Mouse (Mus musculus) neutrophil, adult 65 days (primary cell): ENCODE data around the gene Dot1l. TPM values are rescaled to one million over a fixed set of nuclear protein-coding genes. Genes with fewer than 3 reads are reported as not detected.

Experiments used
- total RNA-seq: library from RNA; stranded (reverse); gene quantifications from 2 replicates; pipeline ENCODE4 v1.2.4, GENCODE M21; 2023

Dot1l gene
- total RNA-seq: 21.3 and 32.2 TPM in 2 replicates

DNA sequence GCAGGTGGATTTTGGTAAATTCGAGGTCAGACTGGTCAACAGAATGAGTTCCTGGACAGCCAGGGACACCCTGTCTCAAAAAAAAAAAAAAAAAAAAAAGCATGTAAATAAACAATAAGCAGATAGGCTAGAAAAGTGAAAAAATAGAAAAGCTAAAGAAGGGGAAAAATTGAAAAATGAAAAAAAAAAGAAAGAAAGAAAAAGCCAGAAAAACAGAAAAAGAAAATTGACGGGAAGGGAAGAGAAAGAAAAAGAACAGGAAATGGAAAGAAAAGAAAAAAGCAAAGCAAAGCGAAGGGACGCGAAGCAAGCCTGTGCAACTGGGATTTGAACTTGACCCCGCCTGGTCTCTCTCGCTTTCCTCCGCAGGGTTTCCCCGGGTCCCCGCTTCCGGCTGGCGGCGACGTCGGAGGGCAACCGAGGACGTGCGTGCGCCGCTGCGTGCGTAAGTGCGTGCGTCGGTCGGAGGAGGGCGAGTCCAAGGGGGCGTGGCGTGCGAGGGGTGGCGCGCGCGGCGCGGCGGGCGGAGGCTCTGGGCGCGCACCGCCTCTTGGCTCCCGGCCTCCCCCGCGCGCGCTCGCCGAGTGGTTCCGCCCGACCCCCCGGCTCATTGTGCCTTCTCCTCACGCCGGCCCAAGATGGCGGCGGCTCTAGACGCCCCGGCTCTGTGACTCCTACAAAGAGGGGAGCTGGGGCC lies at the start of gene Dot1l:
Gene Dot1l, plus strand, starts transcription at position 613 of the 697 bp plus-strand sequence.

DNA sequence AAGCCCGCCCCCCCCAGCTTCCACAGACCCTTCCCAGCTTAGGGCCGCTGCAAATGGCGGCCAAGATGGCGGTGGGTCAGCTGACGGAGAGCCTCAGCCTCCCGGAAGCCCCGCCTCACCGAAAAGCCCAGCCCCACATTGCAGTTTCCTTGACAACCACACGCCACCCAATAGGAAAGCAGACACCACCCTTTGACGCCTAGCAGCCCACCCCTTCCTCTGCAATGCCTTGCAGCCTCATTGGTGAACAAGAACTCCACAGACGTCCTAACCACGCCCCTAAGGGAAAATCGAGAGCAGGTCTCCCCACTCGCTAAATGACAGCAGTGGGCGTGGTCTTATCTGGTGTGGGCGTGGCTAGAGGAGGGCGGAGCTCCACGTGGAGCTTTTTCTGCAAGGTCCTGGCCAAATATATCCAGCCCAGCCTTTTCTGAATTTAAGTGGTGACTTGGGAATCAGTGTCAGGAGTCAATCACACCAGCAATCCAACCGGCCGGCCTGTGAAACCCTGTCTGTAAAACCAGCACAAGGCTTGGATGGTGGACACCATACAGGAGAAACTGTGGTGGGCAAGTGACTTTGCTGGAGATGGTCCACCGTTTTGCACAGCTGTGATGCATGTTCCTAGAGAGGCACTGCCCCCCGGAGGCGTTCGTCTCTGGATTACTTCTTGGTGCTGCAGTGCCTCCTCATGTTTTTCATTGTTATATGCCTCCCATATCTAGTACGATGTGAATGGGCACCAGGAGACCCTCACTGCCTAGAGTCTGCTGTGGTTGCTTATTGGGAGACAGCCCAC lies 12.6 kb upstream of the Dot1l start, which contains the start of gene Ap3d1:
Gene Ap3d1, minus strand, starts transcription at position 85 of the 799 bp plus-strand sequence.

GRCm38 (mm10) chr10:80798150-80799006 lies 43.4 kb downstream of the Dot1l start, which contains the start of the genes Sf3a2 and Plekhj1:
Sf3a2 (plus strand) TSS chr10:80798198.
Plekhj1 (minus strand) TSS chr10:80798626.

GRCm38 (mm10) chr10:80804916-80805315 lies 49.9 kb downstream of the Dot1l start, which contains the start of gene Amh:
Amh (plus strand) TSS chr10:80805243.

GRCm38 (mm10) chr10:80813366-80813765 lies 58.4 kb downstream of the Dot1l start, which contains the start of gene Jsrp1:
Jsrp1 (minus strand) TSS chr10:80813498.

DNA sequence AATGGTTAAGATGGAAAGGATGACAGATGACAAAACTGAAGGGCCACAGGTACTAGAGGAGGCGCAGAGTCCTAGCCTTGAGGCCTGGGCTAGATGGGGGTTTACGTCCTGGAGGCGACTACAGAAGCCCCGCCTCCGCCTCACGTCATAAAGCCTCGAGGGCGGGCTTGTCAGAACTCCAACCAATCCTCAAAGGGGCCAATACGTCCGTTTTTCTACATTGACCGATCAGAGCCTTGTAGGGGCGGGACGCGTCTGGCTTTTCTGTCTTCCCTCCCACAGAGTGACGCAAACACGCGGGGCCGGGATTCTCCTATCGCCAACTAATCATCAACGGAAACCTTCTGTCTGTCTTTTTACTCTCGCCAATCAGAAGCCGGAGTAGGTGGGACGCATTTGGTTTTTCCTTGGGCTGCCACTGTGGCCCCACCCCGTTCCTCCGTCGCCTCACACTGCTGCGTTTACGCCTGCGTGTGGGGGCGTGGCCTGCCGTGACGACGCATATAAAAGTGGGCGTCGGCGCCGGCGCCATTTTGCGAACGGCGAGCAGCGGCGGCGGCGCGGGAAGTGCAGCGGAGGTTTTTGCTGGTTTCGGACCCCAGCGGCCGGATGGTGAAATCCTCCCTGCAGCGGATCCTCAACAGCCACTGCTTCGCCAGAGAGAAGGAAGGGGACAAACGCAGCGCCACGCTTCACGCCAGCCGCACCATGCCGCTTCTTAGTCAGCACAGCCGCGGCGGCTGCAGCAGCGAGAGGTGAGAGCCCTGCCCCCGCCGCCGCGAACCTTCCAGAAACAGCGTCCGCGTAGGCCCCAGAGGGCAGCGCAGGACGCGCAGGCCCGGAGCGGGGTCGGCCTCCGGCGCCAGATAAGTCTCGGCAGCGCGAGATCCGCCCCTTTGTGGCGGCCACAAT lies 71.4 kb downstream of the Dot1l start, which contains the start of gene Oaz1:
Gene Oaz1, plus strand, starts transcription at position 506 of the 912 bp plus-strand sequence.

DNA sequence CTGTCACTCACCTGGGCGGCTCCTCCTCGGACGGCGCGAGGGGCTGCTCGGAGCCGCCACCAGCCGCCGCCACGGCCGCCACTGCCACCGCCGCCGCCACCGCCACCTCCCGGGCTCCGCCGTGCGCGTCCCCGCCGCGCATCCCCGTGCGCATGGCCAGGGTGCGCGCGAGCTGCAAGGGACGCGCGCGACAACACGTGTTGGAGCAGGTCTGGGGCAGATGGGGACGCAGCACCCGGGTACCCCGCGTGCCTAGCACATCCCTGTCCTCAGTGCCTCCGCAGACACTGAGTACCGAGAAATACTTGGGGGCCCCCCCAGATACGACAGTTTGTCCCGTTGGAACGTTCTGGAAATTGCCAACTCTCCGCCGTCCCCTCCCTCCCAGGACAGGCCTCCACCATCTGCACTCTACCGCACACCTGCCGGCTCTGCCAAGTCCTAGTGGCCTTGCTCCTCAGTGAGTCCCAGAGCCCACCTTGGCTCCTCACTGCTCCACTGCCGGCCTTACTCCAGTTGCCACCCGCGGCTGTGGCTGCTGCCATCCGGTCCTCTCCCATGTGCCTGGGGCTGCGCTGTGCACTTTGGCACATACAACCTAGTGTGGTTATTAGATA lies 89.0 kb downstream of the Dot1l start, which contains the start of gene Lingo3:
Gene Lingo3, minus strand, starts transcription at position 109 of the 617 bp plus-strand sequence.

Other genes starting within 250 kb of the Dot1l start
- gene Atp8b3, start 216.1 kb upstream of the Dot1l start, total RNA-seq: not detected in 2 replicates
- gene Rexo1, start 193.6 kb upstream of the Dot1l start, total RNA-seq: 87.8 and 112 TPM in 2 replicates
- 5.7 and 7.0 TPM in 2 replicates for gene Klf16, start 177.9 kb upstream of the Dot1l start, total RNA-seq
- gene Abhd17a, start 164.9 kb upstream of the Dot1l start, total RNA-seq: 34.9 and 41.1 TPM in 2 replicates
- gene Scamp4, start 152.3 kb upstream of the Dot1l start, total RNA-seq: 6.9 and 8.2 TPM in 2 replicates
- 0.98 and 2.0 TPM in 2 replicates for gene Adat3, start 152.3 kb upstream of the Dot1l start, total RNA-seq
- gene Gm49322, start 149.2 kb upstream of the Dot1l start, total RNA-seq: 0.77 and 0.98 TPM in 2 replicates
- 101 and 129 TPM in 2 replicates for gene Csnk1g2, start 132.4 kb upstream of the Dot1l start, total RNA-seq
- 12.4 and 15.2 TPM in 2 replicates for gene Btbd2, start 98.1 kb upstream of the Dot1l start, total RNA-seq
- gene Mknk2, start 77.1 kb upstream of the Dot1l start, total RNA-seq: 181 and 193 TPM in 2 replicates
- 140 and 155 TPM in 2 replicates for gene Mob3a, start 53.2 kb upstream of the Dot1l start, total RNA-seq
- 8.4 and 14.1 TPM in 2 replicates for gene Izumo4, start 53.0 kb upstream of the Dot1l start, total RNA-seq
- gene Ap3d1, start 12.9 kb upstream of the Dot1l start, total RNA-seq: 99.7 and 123 TPM in 2 replicates
- gene Sf3a2, start 43.0 kb downstream of the Dot1l start, total RNA-seq: 39.7 and 47.3 TPM in 2 replicates
- gene Plekhj1, start 43.4 kb downstream of the Dot1l start, total RNA-seq: 62.9 and 84.6 TPM in 2 replicates
- gene Amh, start 50.0 kb downstream of the Dot1l start, total RNA-seq: 0.77 and 1.2 TPM in 2 replicates
- not detected in 2 replicates for gene Jsrp1, start 58.3 kb downstream of the Dot1l start, total RNA-seq
- gene Oaz1, start 71.5 kb downstream of the Dot1l start, total RNA-seq: 506 and 673 TPM in 2 replicates
- not detected in 2 replicates for gene Lingo3, start 88.8 kb downstream of the Dot1l start, total RNA-seq
- 10.1 and 19.3 TPM in 2 replicates for gene Lsm7, start 100.0 kb downstream of the Dot1l start, total RNA-seq
- 14.0 and 15.8 TPM in 2 replicates for gene Sppl2b, start 100.1 kb downstream of the Dot1l start, total RNA-seq
- not detected in 2 replicates for gene Tmprss9, start 116.6 kb downstream of the Dot1l start, total RNA-seq
- 35.2 and 38.8 TPM in 2 replicates for gene Timm13, start 145.8 kb downstream of the Dot1l start, total RNA-seq
- gene Lmnb2, start 163.0 kb downstream of the Dot1l start, total RNA-seq: 17.8 and 24.7 TPM in 2 replicates
- 50.6 and 86.7 TPM in 2 replicates for gene Gadd45b, start 174.9 kb downstream of the Dot1l start, total RNA-seq